Mouse (Mus musculus) spleen, postnatal 10 days (tissue): ENCODE measurements around the gene Agtr1a.

ENCODE experiments used
- DNase-seq, 2 experiments: peaks; one replicate each; pipeline ENCODE4 v3.0.0; 2021 to 2022; ENCODE audit warnings: low spot score in 2 of 2

The Agtr1a gene

GRCm38 (mm10) chr13:30364097-30364625 is 27.9 kb downstream of the Agtr1a start:
- no peak for DNase-seq

- DNase-seq = no peak
These were observed 28.5 kb downstream of the Agtr1a start for GRCm38 (mm10) chr13:30364780-30365179.

DNA sequence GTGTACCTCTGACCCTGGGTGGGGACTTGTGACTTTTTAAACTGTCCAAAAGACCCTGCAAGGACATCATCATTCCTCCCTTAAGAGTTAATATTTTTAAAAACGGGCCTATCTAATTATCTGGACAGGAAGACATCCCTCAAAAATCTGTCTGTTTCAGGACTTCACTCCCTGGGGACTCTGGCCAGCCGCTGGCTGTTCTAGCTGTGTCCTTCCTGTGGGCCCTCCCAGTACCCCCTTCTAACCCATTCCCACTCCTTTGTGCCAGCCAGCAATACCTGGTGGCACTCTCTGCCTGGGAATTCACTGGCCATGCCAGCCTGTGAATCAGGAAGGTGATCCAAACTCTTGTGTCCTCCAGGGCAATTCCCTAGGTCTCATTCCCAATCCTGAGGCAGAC is 29.1 kb downstream of the Agtr1a start:
- no peak for DNase-seq

DNA sequence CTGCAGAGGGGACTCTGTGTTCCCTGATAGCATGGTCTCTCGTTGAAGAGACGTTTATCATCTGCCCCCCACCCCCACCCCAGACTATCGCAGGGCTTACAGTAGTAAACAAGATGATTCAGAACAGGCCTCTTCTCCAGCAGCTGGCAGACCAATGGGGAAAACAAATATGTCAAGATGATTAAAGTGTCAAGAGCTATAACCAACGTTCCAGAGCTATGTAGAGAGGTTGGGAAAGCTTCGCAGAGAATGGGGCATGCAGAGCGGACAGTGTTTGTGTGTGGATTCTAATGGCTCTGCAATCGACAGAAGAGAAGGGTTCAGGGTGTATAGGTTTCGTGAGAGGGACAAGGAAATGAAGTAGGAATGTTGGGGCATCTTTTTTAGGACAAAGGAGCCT is 31.9 kb downstream of the Agtr1a start:
- DNase-seq = no peak

DNA sequence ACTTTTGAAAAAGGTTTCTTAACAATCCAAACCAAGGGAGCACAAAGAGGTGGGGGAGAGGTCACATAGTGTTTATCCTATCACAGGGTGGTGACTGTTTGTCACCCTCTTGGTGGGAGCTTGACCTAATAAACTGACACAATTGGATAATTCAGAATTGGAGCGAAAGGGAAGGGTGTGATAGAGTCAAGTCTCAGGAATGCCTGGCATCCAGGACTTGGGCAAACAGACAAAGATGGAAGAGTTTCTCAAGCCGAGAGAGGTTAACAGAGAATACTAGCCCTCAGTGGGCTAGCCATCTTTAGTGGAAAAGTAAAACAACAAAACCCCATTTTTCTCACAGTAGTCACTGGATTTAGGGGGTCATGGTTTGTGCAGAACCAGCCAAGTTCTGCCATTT is 32.5 kb downstream of the Agtr1a start:
- DNase-seq = no peak

- DNase-seq = no peak
These were observed 42.6 kb downstream of the Agtr1a start for GRCm38 (mm10) chr13:30378868-30379267.

GRCm38 (mm10) chr13:30385183-30385582 is 48.9 kb downstream of the Agtr1a start:
- no peak for DNase-seq

DNA sequence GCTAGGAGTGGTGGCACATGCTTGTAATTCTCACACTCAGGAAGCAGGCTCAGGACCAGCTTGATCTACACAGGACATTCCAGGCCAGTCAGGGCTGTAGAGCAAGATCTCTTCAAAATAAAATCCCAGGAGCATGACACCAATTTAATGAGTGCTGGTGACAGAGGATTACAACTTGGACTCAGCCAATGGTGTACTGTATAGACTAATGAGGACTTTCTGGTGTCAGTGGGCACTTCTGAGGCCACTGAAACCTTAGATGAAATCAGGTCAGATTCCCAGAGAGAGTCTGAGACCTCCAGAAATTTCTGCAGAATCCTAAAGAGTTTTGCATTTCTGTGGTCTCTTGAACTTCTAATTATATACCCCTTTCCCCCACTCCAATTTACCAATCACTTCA is 57.9 kb downstream of the Agtr1a start:
- DNase-seq = no peak

GRCm38 (mm10) chr13:30396431-30396830 is 60.2 kb downstream of the Agtr1a start:
- no peak for DNase-seq

DNA sequence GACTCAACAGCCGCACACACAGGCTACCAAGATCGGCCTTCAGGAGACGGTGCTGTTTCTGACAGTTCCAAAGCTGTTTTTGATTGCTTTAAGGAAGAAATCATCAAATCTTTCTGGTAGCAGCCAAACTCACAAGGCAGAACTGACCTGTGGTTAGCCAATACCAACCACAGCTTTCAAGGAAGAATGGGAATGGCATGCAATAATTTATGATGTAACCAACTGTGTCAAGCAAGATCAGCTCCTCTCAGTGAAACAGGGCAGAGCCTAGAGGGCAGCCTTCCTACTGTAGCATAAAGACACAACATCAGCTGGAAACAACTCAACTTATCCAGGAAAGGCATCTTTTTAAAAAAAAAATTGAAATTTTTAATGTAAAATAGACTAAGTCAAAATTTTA is 62.6 kb downstream of the Agtr1a start:
- no peak for DNase-seq

GRCm38 (mm10) chr13:30400621-30401020 is 64.4 kb downstream of the Agtr1a start:
- DNase-seq = no peak

DNA sequence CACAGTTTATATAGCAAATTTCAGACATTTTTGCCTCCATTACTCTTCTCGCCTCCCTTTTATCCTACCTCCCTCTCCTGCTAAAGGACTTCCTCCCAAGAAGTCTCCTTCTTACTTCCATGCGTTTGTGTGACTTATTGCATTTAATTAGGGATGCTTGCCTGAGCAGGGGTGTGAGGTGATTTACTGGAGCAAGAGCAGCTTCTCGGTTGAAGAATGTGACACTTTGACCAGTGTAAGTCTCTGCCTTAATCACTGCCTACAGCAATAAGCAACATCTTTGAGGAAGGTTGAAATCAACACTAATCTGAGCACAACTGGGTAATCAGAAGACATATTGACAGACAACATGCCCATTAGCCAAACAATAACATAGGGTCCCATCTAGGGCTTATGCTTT is 67.6 kb downstream of the Agtr1a start:
- DNase-seq = no peak

- no peak for DNase-seq
These were observed 82.4 kb downstream of the Agtr1a start for GRCm38 (mm10) chr13:30418611-30419010.

- DNase-seq = no peak
These were observed 90.8 kb downstream of the Agtr1a start for GRCm38 (mm10) chr13:30427008-30427407.

- DNase-seq = no peak
These were observed 91.2 kb downstream of the Agtr1a start for GRCm38 (mm10) chr13:30427436-30427835.
